Mouse (Mus musculus) frontal cortex, adult (tissue): ENCODE results near the gene Cxcl12.
A peak's percentile ranks its signal among the peaks of the same experiment; 100 is the strongest.

Source experiments
- ATAC-seq: cut with Nextera tagmentation; 2 replicates; pipeline ENCODE4 v1.9.2; 2017; ENCODE audit warnings: mild to moderate bottlenecking, moderate library complexity, mixed read lengths; ENCODE audit not compliant: low TSS enrichment

Cxcl12 gene

DNA sequence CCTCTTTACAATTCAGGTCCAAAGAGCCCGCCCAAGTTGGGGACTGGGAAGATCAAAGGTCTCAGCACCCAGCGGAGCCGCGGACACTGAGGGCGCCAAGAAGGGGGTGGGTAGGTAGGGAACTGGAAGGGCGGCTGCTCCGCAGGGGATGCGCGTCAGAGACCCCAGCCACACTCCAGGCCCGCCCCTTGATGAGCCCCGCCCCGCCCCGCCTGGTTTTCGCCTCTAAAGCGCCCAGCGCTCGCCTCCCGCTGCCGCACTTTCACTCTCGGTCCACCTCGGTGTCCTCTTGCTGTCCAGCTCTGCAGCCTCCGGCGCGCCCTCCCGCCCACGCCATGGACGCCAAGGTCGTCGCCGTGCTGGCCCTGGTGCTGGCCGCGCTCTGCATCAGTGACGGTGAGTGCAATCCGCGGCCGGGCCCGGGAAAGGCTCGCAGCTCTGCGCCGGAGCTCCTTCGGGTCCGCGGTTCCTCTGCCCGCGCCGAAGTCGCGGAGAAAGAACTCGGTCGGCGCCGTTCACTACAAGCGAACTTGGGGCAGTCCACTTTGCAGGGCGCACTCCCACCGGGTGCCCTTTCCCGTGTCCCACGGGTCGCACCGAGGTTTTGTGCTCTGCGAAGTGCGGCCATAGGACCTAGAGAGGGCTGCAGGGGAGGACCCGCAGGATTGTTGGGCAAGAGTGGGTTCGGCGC is at the start of gene Cxcl12:
TSS of gene Cxcl12 (plus strand) at position 215 of the 691 bp plus-strand sequence.
- peak; percentile 45; the same call in 1 of the 2 replicates for ATAC-seq

DNA sequence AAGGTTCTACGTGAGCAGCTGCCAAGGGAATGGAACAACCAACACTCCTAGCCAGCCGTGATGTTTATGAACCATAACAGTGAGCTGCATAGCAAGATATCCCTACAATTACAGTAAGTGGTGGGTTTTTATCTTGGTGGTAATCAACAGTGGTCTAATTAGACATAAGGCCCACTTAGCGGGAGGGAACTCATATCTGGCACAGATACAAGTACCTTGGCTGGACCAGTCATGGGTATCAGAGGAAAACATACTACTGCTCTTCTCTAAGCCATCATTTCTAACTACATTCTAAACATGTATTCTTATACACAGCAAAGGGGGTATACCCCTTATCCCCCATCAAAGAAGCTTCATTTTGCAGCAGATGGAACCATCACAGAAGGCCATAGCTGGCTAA is 46.3 kb upstream of the Cxcl12 start:
- no peak for ATAC-seq

DNA sequence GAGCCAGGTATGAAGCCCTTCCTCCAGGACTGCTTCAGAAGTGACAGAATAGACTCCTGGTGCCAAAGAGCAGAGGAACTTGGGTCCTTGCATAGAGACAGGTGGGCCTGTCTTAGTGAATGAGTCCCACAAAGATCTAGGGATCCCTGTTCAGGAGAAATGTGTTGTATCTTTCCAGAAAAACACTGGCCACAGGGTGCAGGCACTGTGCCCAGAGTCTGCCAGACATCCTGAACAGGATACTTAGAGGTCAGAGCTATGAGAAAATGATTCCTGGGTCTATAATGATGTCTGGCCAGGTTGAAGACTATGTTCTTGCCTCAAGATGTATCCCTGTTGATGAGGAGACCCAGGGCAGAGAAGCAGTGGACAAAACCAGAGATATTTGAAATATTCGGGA is 42.0 kb upstream of the Cxcl12 start:
- no peak for ATAC-seq

DNA sequence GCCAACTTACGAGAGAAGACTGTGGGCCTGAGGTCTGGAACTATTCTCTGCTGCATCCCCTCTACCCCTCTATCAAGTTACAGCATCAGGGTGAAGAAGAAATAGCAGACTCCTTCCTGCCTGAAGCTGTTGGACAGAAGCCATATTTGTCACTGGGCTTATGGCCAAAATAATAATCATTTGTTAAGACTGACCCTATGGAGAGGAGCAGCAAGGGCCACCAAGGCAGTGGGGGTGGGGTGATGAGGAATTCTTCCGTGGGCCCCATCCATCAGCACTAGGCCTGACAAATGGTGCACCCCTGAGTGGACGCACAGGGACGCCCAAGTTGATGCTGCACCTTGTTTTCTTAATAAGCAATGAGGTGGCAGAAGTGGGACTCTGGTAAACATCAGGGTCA is 38.9 kb upstream of the Cxcl12 start:
- no peak for ATAC-seq

DNA sequence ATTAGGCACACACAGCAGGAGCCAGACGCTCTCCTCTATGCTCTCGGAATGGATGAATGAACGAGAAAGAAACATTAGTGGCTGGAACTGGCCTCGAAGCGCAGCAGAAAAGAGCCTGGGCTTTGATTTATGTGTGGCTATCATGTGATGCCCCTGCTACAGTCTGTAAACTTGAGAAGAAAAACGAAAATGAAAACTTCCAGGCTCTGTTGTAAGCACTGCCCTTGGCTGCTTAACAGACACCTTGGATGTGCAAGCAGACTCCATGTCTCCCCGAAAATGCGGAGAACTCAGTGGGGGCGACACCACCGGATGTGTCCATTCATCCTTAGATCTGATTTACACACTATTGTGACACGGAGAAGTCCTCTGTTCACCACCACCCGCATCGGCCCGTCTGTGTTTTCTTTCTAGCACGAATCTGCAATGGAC is 37.6 kb upstream of the Cxcl12 start:
- no peak for ATAC-seq

DNA sequence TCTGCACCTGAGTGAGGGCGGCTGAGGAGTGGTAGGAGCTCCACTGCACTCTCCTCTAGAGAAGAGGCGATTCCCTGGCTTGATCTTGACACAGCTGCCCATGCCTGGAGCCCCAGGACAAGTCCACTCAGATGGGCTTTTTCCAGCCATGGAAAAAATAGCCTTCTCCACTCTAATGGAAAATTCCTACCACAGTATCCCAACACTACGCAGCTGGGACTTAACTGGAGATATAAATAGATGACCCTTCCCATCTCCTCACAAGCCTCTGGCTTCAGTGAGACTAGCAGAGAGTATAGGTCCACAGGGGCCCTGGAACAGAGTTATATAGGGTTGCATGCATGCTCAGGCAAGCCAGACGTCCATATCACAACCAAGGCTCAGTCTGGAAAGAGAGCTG is 33.8 kb upstream of the Cxcl12 start:
- no peak for ATAC-seq

DNA sequence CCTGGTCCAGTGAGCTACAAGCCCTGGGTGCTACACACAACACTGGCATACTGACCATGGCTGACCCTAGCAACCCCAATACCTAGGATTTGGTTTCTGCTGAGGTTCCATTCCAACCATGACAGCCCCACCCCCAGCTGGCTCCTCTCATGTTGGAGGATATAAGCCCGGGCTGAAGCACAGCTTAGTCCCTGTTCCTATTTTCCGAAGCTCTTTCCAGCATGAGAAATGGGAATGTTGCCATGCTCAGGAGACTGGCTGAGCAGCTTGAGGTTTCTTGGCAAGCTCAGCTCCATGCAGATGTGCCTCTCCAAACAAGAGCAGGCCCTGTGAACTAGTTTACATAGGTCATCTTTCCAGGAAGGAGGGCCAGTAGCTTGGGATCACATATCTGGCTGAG is 30.6 kb upstream of the Cxcl12 start:
- no peak for ATAC-seq

DNA sequence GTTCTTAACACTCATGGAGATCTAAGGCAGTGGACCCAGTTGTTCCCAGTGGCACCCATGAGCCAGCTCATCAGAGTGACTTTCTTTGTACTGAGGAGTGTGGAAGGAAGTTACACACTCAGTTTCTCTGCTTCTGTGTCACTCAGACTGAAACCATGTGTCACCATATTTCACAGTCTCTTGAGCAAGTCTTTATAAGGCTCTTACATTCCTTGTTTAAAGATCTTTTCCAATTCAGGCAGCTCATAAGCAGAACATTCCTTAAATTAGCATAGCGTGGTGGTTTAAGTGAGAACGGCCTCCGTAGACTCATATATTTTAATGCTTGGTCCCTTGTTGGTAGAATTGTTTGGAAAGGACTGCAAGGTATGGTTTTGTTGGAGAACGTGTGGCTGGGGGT is 27.4 kb upstream of the Cxcl12 start:
- peak; percentile 95 for ATAC-seq

DNA sequence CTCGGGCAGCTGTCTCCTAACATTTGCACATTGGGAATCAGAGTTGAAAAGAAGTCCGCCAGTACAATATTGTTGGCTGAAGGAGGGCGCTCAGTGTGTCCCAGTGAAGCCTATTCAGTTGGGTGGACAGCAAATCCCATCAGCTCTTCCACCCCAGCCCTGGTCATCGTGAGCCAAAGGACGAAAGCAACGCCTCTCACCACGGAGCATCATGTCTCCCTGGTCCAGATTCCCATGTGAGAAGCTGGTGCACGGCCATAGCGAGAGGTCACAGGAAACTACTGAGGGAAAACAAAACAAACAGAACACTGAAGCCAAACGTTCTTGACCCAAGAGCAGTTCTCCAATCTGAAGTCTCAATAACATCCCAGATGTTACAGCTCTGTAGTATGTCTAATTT is 21.4 kb upstream of the Cxcl12 start:
- ATAC-seq = no peak

DNA sequence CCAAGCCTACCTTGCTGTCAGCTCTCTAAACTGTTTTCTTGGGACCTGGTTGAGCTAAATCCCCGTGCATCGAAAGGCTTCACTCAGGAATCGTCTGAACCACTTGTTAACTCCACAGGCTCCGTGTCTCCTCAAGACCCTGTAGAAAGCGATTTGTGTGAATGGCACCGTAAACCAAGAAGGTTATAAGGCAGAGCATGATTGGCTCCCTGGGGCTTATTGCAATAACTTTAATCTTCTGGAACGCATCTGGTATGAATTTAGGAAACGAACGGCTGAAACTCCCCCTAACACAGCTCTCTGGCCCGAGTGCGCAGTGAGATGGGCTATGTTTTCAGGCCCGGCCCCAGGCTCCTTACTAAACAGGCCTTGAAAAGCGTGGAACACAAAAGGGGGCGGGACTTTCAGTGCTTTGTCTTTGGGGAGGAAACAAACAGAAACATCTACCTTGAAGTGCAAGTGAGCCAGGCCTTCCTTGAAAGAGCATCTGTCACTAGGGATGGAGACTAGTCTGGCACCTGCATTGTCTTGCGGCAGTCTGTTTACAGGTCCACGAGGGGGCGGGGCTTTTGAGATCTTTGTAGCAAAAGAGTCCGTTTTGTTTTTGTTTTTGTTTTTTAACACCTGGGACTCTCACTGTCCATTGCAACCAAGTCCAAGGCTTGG is 16.7 kb upstream of the Cxcl12 start:
- ATAC-seq = no peak

DNA sequence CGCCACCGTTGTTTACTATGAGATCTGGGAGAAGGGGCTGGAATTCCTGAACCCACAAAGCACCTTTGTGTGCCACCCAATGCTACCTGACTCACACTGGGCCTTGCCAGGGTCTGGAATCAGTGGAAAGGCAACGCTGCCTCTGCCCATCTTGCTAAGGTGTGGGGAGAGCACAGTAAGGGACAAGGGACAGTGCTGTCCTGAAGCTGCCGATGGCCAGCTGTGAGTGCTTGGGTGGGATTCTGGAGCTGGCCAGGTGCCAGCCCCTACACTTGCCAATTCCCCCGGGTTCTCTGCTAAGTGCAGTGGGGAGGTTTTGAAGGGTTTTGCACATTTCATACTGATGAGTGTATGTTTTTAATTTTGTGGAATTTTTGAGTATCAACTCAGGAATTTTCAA is 15.3 kb upstream of the Cxcl12 start:
- ATAC-seq = no peak

DNA sequence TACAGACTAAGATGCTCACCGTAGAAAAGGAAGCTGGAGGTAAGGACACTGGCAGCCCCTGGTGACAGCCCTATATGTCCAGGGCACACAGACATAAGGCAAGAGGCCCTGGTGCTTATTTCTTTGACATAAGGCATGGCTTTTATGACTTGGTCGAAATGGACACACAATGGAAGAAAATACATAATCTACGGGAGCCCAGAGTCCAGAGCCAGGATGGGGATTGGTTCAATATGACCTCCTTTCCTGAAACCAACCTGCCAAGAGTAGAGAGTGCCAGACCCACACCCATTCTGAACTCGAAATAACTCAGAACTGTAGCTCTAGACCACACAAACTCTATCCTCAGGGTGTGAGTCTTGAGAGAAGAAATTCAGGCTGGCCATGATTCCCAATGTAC is 11.5 kb upstream of the Cxcl12 start:
- no peak for ATAC-seq

DNA sequence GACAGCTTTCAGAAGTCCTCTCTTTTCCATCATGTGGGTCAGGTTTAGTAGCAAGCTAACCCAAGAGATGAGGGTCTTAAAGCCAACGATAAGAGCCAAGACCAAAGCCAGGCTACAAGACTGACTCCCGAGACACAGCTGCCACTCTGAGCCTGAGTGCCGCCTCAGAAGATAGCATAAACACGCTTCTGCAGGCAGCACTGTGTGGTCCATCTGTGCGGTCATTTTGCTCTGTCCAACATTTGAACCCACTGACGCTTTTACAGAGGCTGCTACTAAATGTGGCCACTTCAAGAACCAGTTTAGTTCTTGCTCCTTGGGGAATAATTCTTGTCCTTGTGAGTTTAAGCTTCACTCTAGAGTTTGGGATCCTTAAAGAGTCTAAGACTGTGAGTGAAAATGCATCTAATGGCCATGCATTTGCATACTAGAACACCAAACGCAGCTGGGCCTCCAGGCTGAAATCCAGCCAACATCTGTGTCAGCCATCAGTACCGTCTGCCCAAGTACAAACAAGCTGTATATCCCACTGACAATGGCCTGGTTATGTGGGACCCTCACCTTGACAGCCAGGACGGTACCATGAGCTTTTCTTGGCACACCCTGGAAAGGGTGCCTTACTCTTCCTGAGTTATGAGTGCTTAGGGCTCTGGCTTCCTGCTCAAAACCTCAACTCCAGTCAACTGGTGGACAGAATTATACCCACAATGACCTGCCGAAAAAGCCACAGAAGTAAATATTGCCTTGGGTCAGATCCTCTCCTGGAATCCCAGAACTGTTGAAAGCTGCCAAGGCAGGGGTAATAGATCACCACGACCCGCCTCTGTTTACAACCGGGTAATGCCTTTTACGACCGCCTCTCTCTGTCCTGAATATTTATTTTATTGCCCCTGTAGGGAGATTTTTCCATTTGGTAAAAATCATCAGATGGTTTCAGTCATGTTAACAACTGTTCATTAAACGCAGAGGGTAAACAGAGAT is 8.3 kb upstream of the Cxcl12 start:
- no peak for ATAC-seq

DNA sequence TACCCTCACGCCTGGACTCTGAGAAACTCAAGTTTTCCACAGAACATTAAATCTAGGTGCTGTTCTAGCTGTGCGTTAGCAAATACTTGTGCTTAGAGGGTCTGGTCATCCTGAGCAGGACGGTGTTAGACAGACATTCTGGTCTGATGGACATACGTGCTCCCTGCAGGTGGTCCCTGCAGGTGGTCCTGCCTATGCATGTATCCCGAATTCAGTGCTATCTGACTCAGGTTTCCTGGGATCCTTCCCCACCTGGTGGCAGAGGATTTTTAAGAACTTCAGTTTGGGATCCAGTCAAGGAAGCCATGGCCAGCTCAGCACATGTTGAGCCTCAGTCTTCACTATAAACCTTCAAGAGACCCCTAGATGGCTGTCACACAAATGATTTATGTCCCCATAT is 4.8 kb upstream of the Cxcl12 start:
- ATAC-seq = no peak

DNA sequence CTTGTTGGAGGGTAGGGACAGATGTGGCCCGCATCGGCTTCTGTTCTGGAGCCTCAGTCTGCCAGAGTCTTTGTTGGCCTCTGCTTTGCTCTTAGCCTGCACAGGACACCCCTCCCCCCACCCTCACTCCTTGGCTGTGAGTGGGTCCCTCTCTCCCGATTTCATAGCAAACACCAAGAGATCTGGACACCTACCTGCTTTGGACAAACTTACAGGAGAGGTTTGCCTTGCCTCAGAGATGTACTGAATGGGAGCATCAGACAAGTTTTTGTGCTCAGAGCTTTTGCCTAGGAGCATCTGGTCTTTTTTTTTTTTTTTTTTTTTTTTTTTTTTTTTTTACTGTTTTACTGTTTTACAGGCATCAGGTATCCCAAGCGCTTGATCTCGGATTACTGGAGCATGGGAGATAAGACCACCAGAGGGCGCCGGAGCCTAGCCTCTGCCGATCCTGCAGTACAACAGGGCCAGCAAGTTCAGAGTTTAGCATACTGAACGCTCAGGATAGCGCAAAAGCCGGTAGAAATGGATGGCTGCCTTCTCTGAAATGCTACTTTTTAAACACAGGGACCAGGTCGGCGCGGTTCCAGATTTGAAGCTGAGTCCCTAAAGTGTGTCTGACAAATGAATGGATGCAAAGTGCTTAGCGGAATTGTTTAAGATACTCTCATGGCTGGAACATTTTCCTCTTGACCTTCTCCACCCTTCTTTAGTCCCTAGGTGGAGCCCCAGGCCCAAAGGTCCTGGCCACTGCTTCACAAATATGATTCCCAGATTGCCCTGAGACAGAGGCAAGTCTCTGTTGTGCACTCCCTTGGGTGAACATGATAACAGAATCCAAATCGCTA is 1.5 kb upstream of the Cxcl12 start:
- ATAC-seq = peak; percentile 89

DNA sequence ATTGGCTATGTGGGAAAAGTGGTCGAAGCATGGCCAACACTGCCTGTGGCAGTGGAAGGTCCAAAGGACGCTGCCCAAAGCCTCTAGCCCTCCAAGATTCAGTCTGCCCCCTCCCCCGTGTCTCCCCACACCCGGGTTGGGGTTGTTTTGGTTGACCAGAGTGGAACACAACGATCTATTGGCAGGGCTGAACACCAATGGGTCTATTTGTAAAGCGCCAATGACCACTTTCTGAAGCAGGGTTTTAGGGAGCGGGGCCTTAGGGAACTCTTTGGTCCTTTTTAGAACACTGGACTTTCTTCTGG is 957 bp upstream of the Cxcl12 start:
- no peak for ATAC-seq

DNA sequence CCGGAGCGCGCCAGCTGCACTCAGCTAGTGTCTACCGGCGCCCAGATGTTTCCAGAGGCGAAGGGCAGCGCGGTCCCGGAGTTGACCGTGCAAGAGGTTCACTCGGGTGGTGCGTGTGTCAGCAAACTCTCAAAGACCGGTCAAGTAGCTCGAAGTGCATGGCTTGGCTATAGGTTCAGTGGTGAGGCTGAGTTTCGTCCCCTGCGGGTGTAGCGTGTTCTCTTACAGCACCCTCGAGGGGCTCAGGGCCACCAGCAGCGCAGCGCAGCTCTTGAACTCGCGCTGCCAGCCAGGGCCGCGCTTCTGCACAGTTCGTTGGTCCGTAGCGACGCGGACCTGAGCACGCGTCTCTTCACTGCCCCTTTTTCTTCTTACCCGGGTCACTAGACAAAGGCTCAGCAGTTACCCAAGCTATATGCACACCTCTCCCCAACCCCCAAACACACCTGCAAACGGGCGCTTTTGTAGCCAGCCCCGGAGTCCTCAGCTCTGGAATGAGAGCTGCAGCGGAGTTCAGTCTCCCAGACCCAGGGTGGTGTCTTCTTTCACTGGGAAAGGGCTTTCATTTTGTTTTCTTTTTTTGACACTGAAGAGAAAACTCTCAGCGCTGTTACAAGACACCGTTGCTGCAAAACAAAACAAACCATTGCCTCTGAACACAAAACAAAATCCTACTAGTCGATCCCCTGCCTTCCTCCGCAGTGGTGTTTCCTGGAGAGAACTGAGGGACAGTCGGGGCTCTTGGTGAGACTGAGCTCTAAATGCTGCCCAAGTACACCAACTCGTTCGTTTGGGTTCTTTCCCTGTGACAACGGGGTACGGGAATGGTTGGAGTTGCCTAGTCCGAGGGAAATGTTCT is 945 bp downstream of the Cxcl12 start:
- ATAC-seq = no peak

DNA sequence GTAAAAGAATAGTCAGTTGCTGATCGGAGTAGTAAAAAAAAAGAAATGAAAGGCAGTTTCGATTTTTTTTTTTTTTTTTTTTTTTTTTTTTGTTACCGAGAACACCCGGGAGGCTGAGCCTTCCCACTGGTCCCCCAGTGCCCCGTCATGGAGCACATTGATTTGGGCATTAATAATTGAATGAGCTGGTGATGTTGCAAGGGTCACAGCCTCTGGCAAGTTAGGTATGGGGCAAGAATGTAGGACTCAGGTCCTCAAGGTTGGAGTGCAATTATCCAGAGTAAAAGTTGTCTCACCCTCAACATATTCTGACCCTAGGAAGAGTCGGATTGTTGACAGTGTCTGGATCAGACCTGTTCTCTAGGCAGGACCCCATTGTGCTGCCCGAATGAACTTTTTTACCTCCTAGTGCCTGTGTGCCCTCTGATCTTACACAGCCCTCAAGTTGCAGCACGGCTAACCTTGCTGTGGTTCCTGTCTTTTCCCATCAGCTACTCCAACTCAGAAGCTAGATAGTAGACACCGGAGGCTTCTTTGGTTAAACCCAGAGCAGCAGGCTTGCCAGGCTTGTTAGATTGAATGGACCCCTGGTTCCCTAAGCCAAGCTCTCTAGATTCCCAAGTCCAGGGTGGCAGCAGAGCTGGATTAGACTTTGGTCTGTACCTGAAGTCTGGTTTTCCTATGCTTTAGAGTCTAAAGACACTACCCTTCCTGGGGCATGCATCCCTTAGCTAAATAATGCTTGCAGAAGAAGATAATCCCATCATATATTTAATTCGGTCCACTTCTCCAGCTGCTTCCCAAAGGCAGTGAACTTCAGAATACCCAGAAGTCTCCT is 1.8 kb downstream of the Cxcl12 start:
- no peak for ATAC-seq

DNA sequence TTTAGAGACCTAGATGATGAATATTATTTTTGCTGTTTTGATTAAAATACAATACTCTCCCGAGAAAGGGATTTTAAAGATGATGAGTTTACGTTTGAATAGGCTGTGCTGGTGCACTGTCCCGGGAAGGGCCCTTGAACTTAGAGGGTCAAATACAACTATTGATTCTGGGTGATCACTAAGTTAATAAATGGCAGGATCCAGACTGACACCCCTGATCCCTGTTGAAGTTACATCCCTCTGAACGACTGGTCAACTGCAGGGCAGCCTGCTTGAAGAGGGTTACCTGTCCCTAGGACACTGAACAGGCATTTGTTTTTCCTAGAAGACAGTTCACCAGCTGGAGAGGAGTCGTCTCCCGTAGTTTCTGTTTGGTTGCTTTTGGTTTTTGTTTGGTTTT is 4.0 kb downstream of the Cxcl12 start:
- no peak for ATAC-seq

DNA sequence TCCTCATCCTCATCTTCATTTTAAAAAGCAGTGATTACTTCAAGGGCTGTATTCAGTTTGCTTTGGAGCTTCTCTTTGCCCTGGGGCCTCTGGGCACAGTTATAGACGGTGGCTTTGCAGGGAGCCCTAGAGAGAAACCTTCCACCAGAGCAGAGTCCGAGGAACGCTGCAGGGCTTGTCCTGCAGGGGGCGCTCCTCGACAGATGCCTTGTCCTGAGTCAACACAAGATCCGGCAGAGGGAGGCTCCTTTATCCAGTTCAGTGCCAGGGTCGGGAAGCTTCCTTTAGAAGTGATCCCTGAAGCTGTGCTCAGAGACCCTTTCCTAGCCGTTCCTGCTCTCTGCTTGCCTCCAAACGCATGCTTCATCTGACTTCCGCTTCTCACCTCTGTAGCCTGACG is 5.5 kb downstream of the Cxcl12 start:
- peak; percentile 91 for ATAC-seq
